Mouse (Mus musculus) adipocyte (in vitro differentiated cells): ENCODE data around the gene Col24a1.

Experiments
- DNase-seq: peaks from one replicate; pipeline ENCODE4 v3.0.0-alpha.2; 2016; ENCODE audit warnings: low spot score

Gene Col24a1

GRCm38 (mm10) chr3:145292337-145293134 is at the start of gene Col24a1:
Gene Col24a1, plus strand, starts transcription at chr3:145292472.
- DNase-seq = no peak

GRCm38 (mm10) chr3:145248040-145248439 is 44.2 kb upstream of the Col24a1 start:
- no peak for DNase-seq

- peak; percentile 7 for DNase-seq
Measured at GRCm38 (mm10) chr3:145253066-145253465, 39.2 kb upstream of the Col24a1 start.

- DNase-seq = peak; percentile 5
Measured at GRCm38 (mm10) chr3:145254764-145255396, 37.4 kb upstream of the Col24a1 start.

GRCm38 (mm10) chr3:145256647-145257046 is 35.6 kb upstream of the Col24a1 start:
- DNase-seq = peak; percentile 22

GRCm38 (mm10) chr3:145259678-145260077 is 32.6 kb upstream of the Col24a1 start:
- no peak for DNase-seq

- no peak for DNase-seq
Measured at GRCm38 (mm10) chr3:145263131-145263530, 29.1 kb upstream of the Col24a1 start.

- peak; percentile 61 for DNase-seq
Measured at GRCm38 (mm10) chr3:145268066-145268465, 24.2 kb upstream of the Col24a1 start.

GRCm38 (mm10) chr3:145274191-145274590 is 18.1 kb upstream of the Col24a1 start:
- DNase-seq = no peak

GRCm38 (mm10) chr3:145293207-145293606 is 935 bp downstream of the Col24a1 start:
- no peak for DNase-seq

- DNase-seq = no peak
Measured at GRCm38 (mm10) chr3:145293623-145294307, 1.5 kb downstream of the Col24a1 start.

GRCm38 (mm10) chr3:145299980-145300591 is 7.8 kb downstream of the Col24a1 start:
- DNase-seq = no peak

GRCm38 (mm10) chr3:145305311-145305710 is 13.0 kb downstream of the Col24a1 start:
- no peak for DNase-seq

- peak; percentile 5 for DNase-seq
Measured at GRCm38 (mm10) chr3:145307209-145307608, 14.9 kb downstream of the Col24a1 start.

- no peak for DNase-seq
Measured at GRCm38 (mm10) chr3:145320587-145321274, 28.5 kb downstream of the Col24a1 start.

GRCm38 (mm10) chr3:145325402-145325801 is 33.1 kb downstream of the Col24a1 start:
- DNase-seq = no peak

- no peak for DNase-seq
Measured at GRCm38 (mm10) chr3:145331642-145332041, 39.4 kb downstream of the Col24a1 start.

GRCm38 (mm10) chr3:145334046-145334445 is 41.8 kb downstream of the Col24a1 start:
- no peak for DNase-seq

- peak; percentile 80 for DNase-seq
Measured at GRCm38 (mm10) chr3:145337161-145337560, 44.9 kb downstream of the Col24a1 start.

GRCm38 (mm10) chr3:145339851-145340499 is 47.7 kb downstream of the Col24a1 start:
- no peak for DNase-seq

- DNase-seq = no peak
Measured at GRCm38 (mm10) chr3:145348690-145349089, 56.4 kb downstream of the Col24a1 start.
